Comparison of ENCODE assay signal across 15 mouse cellular contexts in the genomic region with DNA sequence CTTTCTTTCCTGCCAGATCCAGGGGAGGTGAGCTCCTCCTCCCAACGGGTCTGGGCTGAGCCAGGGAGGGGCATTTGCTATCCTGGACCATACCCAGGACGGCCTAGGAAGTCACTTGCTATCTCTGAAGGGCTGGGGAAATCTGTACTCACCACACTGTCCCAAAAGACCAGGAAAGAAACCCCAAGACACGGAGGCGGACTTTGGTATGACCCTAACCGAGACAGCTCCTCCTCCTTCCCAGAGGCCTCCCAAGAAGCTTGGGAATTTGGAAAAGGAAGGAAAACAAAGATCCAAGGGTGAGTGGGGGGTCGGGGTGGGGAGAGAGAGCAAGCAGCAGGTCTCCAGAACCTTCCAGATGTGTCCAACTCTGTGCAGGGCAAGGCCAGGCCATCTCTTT. TPM values are rescaled to one million over a fixed set of nuclear protein-coding genes. Genes with fewer than 3 reads are reported as not detected.
DNase-seq lines count a peak whose midpoint lies in the region; ATAC-seq and TF ChIP-seq lines count a peak whose summit lies in the region.
"Had no signal": no experiment of that assay in that cellular context is flagged by ENCODE, and none has a peak within 500 bp of the region (broad histone marks: within the 10 kb centered on the region; RNA-seq: fewer than 3 reads in every experiment).

No protein-coding gene starts in this region.

- no peak overlapping the region; the same call in 1 of the 2 replicates for H3K4me3 ChIP-seq in kidney, embryonic 14.5 days (ENCODE audit: low read length)
- peak overlapping the region; percentile 39 for H3K4me3 ChIP-seq in embryonic facial prominence, embryonic 10.5 days
- no peak overlapping the region for H3K4me3 ChIP-seq in myocyte

- H3ac ChIP-seq in myocyte (ENCODE audit: control insufficient read depth, insufficient read length) = no peak overlapping the region

- no peak overlapping the region for H3K9ac ChIP-seq in kidney, embryonic 14.5 days (ENCODE audit: low read depth, low read length)

- H3K4me1 ChIP-seq in kidney, embryonic 14.5 days (ENCODE audit: control insufficient read depth, insufficient read depth, low read length) = peaks cover 25% of the 10 kb centered on the region
- peaks cover 61% of the 10 kb centered on the region for H3K4me1 ChIP-seq in embryonic facial prominence, embryonic 10.5 days

- peak; percentile 48 for DNase-seq in cerebellum, adult 9-11 months
- no peak for DNase-seq in cerebellum, postnatal 4 days (ENCODE audit: low spot score in 2 of 2)
- no peak for DNase-seq in kidney, adult 18-20 months
- DNase-seq in embryonic facial prominence, embryonic 10.5 days (ENCODE audit: low spot score) = peak; percentile 19
- DNase-seq in c-Kit-positive CD71-positive TER-119-positive erythroid progenitor cells, embryonic 14.5 days (ENCODE audit: low spot score) = no peak
- no peak for DNase-seq in layer of hippocampus, adult 18-20 months (ENCODE audit: low spot score in 2 of 2)
- DNase-seq: gastrocnemius, postnatal 36 days; liver; spleen, adult 18-20 months had no signal

- H3K27ac ChIP-seq in kidney, embryonic 14.5 days (ENCODE audit: low read depth, low read length) = no peak overlapping the region; the same call in 1 of the 2 replicates
- H3K27ac ChIP-seq in embryonic facial prominence, embryonic 10.5 days (replicated peaks) = peak overlapping the region; percentile 30
- H3K27ac ChIP-seq: macrophage had no signal

- no peaks in the 10 kb centered on the region for H3K9me3 ChIP-seq in kidney, embryonic 14.5 days (ENCODE audit: control insufficient read depth, low read length)
- H3K9me3 ChIP-seq in embryonic facial prominence, embryonic 10.5 days = no peaks in the 10 kb centered on the region

- no peak for TF ChIP-seq POLR2A in myocyte (IDR thresholded peaks at IDR 0.05; ENCODE audit: insufficient read length, low read depth)

- peak overlapping the region; percentile 31 for H3K4me2 ChIP-seq in kidney, embryonic 14.5 days (replicated peaks; ENCODE audit: low read depth, low read length)
- peak overlapping the region; percentile 73 for H3K4me2 ChIP-seq in myocyte (ENCODE audit: low read depth)

- H3K36me3 ChIP-seq in kidney, embryonic 14.5 days (ENCODE audit: control insufficient read depth, insufficient read depth, low read length) = no peaks in the 10 kb centered on the region
- H3K36me3 ChIP-seq in embryonic facial prominence, embryonic 10.5 days (replicated peaks) = no peaks in the 10 kb centered on the region
- H3K36me3 ChIP-seq in myocyte (ENCODE audit: control insufficient read depth, insufficient read depth) = no peaks in the 10 kb centered on the region

- ATAC-seq in kidney, embryonic 14.5 days (ENCODE audit: low FRiP score, low TSS enrichment) = no peak
- ATAC-seq: forebrain, embryonic 14.5 days had no signal

- H3K79me2 ChIP-seq in myocyte (ENCODE audit: control insufficient read depth, insufficient read depth) = peaks cover 15% of the 10 kb centered on the region

- WGBS in kidney, embryonic 14.5 days = 21% methylated on average over 6 of the region's 6 CpGs
- WGBS in embryonic facial prominence, embryonic 10.5 days = 20% methylated on average over 6 of the region's 6 CpGs

- no peaks in the 10 kb centered on the region for H3K27me3 ChIP-seq in kidney, embryonic 14.5 days (ENCODE audit: control insufficient read depth, insufficient read depth, low read length)
- peaks cover 18% of the 10 kb centered on the region for H3K27me3 ChIP-seq in embryonic facial prominence, embryonic 10.5 days (replicated peaks; ENCODE audit: low read depth, poor library complexity, severe bottlenecking)
- no peaks in the 10 kb centered on the region for H3K27me3 ChIP-seq in myocyte (ENCODE audit: control insufficient read depth, insufficient read depth, insufficient read length)

TF ChIP-seq in myocyte, 11 proteins besides CTCF, POLR2A, EP300 and RAD21:
- TF ChIP-seq USF1 (IDR thresholded peaks at IDR 0.05; ENCODE audit: low read depth) (no peak), SRF (IDR thresholded peaks at IDR 0.05; ENCODE audit: control insufficient read depth, insufficient read length, low read depth) (no peak), POLR2AphosphoS2 (IDR thresholded peaks at IDR 0.05; ENCODE audit: insufficient read length, low read depth) (no peak), MYOG (IDR thresholded peaks at IDR 0.05; ENCODE audit: control insufficient read depth in 1 of 3, insufficient read depth in 1 of 3, insufficient read length in 2 of 3, low read depth in 2 of 3) (no peak), TCF12 (IDR thresholded peaks at IDR 0.05; ENCODE audit: insufficient read depth, poor library complexity, severe bottlenecking) (no peak), TCF3 (IDR thresholded peaks at IDR 0.05; ENCODE audit: insufficient read length, low read depth) (no peak), CEBPB (IDR thresholded peaks at IDR 0.05; ENCODE audit: insufficient read depth, poor library complexity, severe bottlenecking) (no peak)
TF ChIP-seq in myocyte: peak in this region for 0.

RNA-seq across cellular contexts. Expression of a gene that starts 1.7 kb away (rescaled TPM):
- 3.6 and 6.1 TPM in 2 replicates for polyA plus RNA-seq in kidney, embryonic 14.5 days (2014; fragmentation: Nextera tagmentation; extraction: Ambion mirVana)
- 6.3 and 7.6 TPM in 2 replicates for polyA plus RNA-seq in embryonic facial prominence, embryonic 10.5 days (2016; fragmentation: Nextera tagmentation; extraction: Ambion mirVana)
- 9.7 TPM for polyA plus RNA-seq in myocyte (2012; fragmentation: generic; extraction: Trizol)
- 100 to 1,000 TPM; 114 to 118 TPM for total RNA-seq in layer of hippocampus, adult 18-20 months (2021)
- total RNA-seq: MEL; monocyte, adult 5-6 weeks had no signal

RNA-seq across cellular contexts. Expression of a gene that starts 38.9 kb away (rescaled TPM):
- 25.3 and 35.2 TPM in 2 replicates for polyA plus RNA-seq in kidney, embryonic 14.5 days (2014; fragmentation: Nextera tagmentation; extraction: Ambion mirVana)
- 43.3 and 45.3 TPM in 2 replicates for polyA plus RNA-seq in embryonic facial prominence, embryonic 10.5 days (2016; fragmentation: Nextera tagmentation; extraction: Ambion mirVana)
- 33.3 TPM for polyA plus RNA-seq in myocyte (2012; fragmentation: generic; extraction: Trizol)
- total RNA-seq in layer of hippocampus, adult 18-20 months (2021) = 10 to 100 TPM; 21.2 to 23.4 TPM

Comparison
In these comparisons a context has a peak if more than half of its experiments do, and no peak if none do; other contexts are left out.
1. DNase-seq: peak in cerebellum, adult 9-11 months (single experiment) and embryonic facial prominence, embryonic 10.5 days (single experiment); none in cerebellum, postnatal 4 days (0 of 2), kidney, adult 18-20 months (single experiment), c-Kit-positive CD71-positive TER-119-positive erythroid progenitor cells, embryonic 14.5 days (single experiment) and layer of hippocampus, adult 18-20 months (0 of 2).